Mouse (Mus musculus) embryonic stem cell, embryonic (primary cell): ENCODE measurements around the gene Idi1.
"Not testable (repeated sequence)": the region's sequence is repeated elsewhere in the genome, so short reads cannot be mapped to it uniquely, and the experiment has no call there.

Experiments used
- CTCF ChIA-PET, 4 experiments: fragments of 300-600 bp in 2 of 4; fragments of 350-600 bp in 2 of 4; sonication (Branson Sonifier 250); formaldehyde crosslinking; loops; one replicate each; lab custom pipeline; 2022; ENCODE audit warnings: inconsistent platforms in 2 of 4; lab: Charles Lee
- POLR2A ChIA-PET, 4 experiments: fragments of 300-600 bp in 2 of 4; fragments of 350-600 bp in 2 of 4; sonication (Branson Sonifier 250); formaldehyde crosslinking; loops; one replicate each; lab custom pipeline; 2022; ENCODE audit warnings: antibody characterized with exemption in 4 of 4, inconsistent platforms in 1 of 4; lab: Charles Lee

Idi1 gene

DNA sequence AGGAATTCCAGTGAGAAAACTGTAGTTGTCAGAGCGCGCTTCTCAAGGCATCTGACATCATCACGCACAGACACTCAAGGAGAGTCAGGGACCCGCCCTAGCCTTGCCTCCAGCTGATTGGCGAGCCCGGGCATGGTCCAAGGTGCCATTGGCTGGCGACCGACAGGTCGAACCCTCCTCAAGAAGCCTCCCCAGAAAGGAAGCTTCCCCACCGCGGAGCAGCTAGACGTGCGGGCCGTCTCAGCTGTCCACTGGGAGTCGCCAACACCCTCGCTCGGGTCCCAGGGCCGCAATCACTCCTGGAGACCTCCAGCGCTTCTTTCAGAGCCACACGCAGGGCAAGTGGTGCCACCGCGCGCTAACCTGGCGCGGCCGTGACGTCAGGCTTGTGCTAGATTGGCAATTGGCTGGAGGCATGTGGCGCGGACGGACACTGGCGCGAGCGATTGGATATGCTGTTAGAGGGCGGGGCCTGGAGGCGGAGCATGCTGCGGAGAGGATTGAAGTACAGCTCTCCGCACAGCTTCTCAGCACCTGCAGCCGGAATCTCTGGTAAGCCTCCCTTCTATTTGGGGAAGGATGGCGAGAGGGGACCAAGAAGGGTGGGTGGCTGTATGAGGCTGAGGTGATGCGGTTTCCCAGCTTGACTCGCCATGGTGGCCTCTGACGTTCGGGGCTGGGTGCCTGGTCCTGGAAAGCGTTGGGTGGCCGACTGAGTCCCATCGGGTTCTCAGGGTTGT is at the start of gene Idi1:
Gene Idi1 (plus strand): TSS at position 57 of the 740 bp plus-strand sequence.
- ChIA-PET CTCF (interaction anchor here in 3 of 4 experiments (0.6 to 3.4 kb wide), 7 partner anchors 15 to 309 kb away, joined by 3 to 30 read pairs (median 6); partner anchors contain the start of gene Wdr37 (in 1 of the 3)), POLR2A (interaction anchor here (0.6 to 5.0 kb wide), 60 partner anchors 8 to 429 kb away, joined by 3 to 85 read pairs (median 4); partner anchors contain the start of genes Gtpbp4 (in 3 of the 4), Wdr37 (in 3 of the 4) and Larp4b (in 1 of the 4))

DNA sequence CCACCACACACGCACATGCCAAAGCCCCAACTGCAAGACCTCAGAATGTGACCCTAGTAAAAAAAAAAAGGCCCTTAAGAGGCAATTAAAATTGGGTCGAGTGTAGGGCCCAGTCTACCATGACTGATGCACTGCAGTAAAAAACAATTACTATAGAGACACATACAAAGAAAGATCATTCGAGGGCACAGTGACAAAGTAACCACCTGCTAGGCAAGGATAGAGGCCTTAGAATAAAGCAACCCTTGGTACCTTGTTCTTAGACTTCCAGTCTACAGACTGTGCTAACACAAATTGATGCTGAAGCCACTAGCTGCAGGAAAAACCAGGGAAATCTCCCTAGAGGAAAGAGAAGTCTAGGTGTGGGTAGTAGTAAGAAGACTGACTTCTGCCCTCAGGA is 46.9 kb upstream of the Idi1 start:
- ChIA-PET CTCF (no interaction called here), POLR2A (no interaction called here)

DNA sequence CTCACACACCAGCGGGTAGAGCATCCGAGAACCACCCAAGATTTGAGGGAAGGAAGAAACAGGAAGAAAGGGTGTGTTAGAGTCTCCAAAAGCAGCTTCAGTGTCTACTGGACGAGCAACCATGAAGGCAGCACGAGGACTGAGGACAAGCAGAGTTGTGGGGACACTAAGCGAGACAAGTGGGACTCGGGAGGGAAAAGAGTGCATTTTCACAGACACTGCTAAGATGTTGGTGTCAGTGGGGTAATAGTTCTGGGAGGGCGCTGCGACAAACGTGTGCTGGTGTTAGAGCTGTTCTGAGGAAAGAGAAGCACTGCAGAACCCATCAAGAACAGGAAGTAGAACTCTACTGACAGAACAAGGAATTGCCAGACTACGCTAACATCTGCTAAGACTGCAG is 46.2 kb upstream of the Idi1 start:
- POLR2A ChIA-PET, result interaction anchor here in 1 of 4 experiments (1.3 kb wide), 1 partner anchor 21 kb away, joined by 4 read pairs; no protein-coding TSS in a partner anchor

DNA sequence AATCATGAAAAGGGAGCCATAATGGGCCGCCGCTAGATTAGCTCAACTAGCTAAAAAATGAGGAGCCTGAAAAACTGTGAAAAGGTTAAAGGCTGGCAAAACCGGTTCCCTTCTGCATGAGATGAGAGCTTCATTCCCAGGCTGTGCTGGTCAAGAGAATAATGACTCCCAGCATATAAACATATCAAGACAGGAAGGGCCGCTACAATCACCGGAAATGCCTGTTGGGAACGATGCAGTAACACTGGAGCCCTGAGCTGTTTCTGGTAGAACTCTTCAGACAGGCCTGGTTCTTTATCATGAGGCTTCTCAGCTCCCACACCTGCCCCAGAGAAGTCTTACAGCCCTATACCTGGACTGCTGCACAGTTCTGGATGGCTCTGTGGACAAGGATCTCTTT is 45.4 kb upstream of the Idi1 start:
- POLR2A ChIA-PET, result interaction anchor here in 1 of 4 experiments (1.2 to 1.3 kb wide), 2 partner anchors 10 to 22 kb away, joined by 4 read pairs; no protein-coding TSS in a partner anchor
- CTCF ChIA-PET, result no interaction called here

More for the DNA sequence above, 46.2 kb upstream of the Idi1 start:
- CTCF ChIA-PET, result no interaction called here

DNA sequence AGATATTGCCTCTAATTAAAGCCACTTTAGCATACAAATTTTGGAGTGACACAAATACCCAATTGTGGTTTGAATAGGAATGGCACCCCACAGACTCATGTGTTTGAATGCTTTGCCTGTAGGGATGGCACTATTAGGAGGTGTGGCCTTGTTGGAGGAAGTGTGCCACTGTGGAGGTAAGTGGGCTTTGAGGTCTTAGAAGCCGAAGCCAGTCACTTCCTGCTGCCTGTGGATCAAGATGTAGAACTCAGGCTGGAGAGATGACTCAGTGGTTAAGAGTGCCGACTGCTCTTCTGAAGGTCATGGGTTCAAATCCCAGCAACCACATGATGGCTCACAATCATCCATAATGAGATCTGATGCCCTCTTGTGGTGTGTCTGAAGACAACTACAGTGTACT is 44.4 kb upstream of the Idi1 start:
- POLR2A ChIA-PET, result interaction anchor here in 1 of 4 experiments (0.6 kb wide), 1 partner anchor 15 kb away, joined by 3 read pairs; no protein-coding TSS in a partner anchor
- CTCF ChIA-PET, result interaction anchor here in 1 of 4 experiments (0.8 kb wide), 1 partner anchor 31 kb away, joined by 3 read pairs; the partner anchor contains the start of gene Wdr37

DNA sequence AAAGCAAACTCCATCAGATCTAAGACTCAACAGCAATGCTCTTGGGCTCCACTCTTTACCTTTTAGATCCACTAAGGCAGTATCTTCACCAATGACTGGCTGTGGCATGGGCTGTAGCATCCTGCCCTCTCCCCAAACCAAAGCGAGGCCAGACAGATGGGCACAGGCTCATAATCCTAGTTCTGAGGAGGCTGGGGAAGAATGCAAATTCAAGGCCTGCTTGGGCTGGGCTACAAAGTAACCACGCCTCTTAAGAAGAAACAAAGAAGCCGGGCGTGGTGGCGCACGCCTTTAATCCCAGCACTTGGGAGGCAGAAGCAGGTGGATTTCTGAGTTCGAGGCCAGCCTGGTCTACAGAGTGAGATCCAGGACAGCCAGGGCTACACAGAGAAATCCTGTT is 43.5 kb upstream of the Idi1 start:
- POLR2A ChIA-PET, result not testable (repeated sequence)
- CTCF ChIA-PET, result interaction anchor here in 1 of 4 experiments (0.8 kb wide), 1 partner anchor 30 kb away, joined by 3 read pairs; the partner anchor contains the start of gene Wdr37

DNA sequence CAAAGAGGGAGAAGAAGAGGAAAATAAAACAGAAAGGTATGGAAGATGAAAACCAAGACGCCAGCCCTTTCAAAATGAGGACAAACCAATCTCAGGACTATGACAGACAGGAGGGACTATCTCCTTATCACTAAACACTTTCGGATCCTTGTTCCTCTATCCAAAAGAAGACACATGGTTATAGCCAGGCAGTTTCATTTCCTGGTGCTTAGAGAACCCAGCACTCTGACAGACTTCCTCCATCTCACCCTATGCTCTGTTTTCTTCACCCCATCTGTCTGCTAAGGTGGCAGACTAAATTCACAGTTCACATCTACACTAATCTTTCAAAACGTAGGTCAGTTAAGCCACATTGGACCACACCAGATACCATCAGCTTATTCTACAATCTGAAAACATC is 43.0 kb upstream of the Idi1 start:
- CTCF ChIA-PET, result no interaction called here

DNA sequence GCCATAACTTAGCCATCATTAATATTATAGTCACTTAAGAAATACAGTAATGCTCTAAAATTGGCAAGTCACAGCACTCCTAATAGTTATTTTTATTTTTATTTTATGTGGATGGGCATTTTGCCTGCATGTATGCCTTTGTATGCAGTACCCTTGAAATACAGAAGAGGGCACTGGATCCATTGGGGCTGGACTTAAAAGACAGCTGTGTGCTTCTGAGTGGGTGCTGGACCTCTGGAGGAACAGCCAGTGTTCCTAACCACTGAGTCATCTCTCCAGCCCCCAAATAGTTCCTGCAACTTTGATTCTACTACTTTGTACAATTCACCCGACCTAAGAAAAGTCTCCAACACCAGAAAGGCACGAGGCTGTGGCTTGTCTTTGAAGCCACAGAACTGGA is 37.6 kb upstream of the Idi1 start:
- POLR2A ChIA-PET, result interaction anchor here in 2 of 4 experiments (1.0 to 2.3 kb wide), 4 partner anchors 17 to 23 kb away, joined by 3 to 8 read pairs (median 6); partner anchors contain the start of gene Wdr37 (in 1 of the 2)
- CTCF ChIA-PET, result interaction anchor here in 3 of 4 experiments (0.5 to 2.6 kb wide), 4 partner anchors 23 to 318 kb away, joined by 3 to 14 read pairs (median 3); partner anchors contain the start of gene Wdr37 (in 1 of the 3)

More for the DNA sequence above, 43.0 kb upstream of the Idi1 start:
- POLR2A ChIA-PET, result interaction anchor here in 1 of 4 experiments (0.8 kb wide), 1 partner anchor 20 kb away, joined by 3 read pairs; no protein-coding TSS in a partner anchor

DNA sequence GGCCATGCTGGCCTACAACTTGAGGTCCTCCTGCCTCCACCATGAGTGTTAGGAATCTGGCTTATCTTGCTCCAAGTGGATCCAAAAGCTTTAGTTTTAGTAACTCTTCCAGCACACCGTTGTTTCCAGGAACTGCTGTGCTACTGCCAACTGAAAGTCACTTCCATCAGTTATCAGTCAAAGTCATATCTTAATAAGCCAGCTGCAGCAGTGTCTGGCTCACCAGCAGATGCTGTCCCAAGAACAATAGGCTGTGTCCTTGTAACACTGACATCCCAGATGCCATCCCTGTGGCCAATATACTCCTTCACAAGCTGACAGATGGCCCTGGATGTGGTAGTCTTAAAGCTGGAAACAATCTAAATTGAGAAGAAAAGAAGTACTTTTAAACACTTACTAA is 36.0 kb upstream of the Idi1 start:
- POLR2A ChIA-PET, result interaction anchor here in 1 of 4 experiments (0.7 to 1.1 kb wide), 2 partner anchors 15 to 36 kb away, joined by 3 to 4 read pairs; partner anchors contain the start of gene Idi1
- CTCF ChIA-PET, result interaction anchor here in 1 of 4 experiments (2.6 kb wide), 1 partner anchor 22 kb away, joined by 14 read pairs; the partner anchor contains the start of gene Wdr37

DNA sequence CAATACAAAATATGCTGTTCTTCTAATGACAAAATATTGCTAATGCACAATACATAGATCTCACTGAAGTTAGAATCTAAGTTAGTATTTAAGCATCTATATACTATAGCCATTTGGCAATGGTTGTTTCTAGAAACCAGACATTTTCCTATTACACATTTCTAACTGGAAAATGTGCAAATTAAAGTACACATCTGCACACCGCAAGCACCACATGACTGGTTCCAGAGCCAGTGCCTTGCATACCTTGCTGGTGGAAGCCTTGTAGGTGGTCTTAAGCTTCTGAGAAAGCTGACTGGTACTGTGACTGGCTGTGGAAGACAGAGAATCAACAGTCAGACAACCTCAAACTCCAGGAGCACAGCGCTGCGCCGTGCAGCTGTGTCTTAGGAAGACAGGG is 31.9 kb upstream of the Idi1 start:
- CTCF ChIA-PET, result no interaction called here
- POLR2A ChIA-PET, result interaction anchor here in 2 of 4 experiments (0.9 to 1.2 kb wide), 2 partner anchors 18 kb away, joined by 3 to 5 read pairs; partner anchors contain the start of gene Wdr37 (in 1 of the 2)

DNA sequence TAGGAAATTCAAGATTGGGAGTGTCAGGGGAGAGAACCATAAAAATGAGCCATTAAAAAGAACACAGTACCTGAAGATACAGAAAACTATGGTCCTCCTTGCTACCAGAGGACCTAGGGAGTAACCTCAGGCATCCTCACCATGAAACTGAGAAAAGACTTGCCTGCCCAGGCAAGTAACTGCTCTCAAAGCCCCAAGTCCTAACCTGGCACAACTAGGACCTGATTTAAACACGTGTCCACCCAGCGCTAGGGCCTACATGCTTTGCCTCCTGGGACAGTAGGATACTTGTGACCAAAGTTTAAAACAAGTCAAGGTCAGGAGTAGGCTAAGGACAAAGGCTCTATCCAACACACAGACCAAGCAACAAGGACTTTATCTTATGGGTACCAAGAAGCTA is 30.5 kb upstream of the Idi1 start:
- ChIA-PET POLR2A (no interaction called here), CTCF (no interaction called here)

DNA sequence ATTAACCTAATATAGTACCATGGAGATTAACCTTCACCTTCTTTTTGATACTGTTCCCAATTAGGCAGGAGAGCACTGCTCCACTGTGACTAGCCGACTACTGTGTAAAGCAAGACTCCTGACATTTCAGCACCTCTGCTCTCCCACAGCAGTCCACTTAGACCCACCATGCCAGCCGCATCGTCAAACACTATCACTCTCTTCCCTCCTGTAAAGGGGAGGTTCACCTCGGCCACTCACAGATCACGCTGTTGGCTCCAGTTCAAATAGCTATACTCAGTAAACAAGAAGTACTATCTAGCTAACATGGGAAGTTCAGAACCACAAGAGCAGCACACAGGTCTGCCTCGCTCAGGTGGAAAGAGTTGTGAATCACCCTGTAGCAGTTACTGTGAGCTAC is 26.8 kb upstream of the Idi1 start:
- CTCF ChIA-PET, result interaction anchor here in 1 of 4 experiments (1.6 kb wide), 1 partner anchor 13 kb away, joined by 6 read pairs; no protein-coding TSS in a partner anchor
- POLR2A ChIA-PET, result interaction anchor here in 3 of 4 experiments (0.9 to 1.8 kb wide), 5 partner anchors 10 to 27 kb away, joined by 3 to 6 read pairs (median 4); partner anchors contain the start of gene Idi1 (in 2 of the 3)

DNA sequence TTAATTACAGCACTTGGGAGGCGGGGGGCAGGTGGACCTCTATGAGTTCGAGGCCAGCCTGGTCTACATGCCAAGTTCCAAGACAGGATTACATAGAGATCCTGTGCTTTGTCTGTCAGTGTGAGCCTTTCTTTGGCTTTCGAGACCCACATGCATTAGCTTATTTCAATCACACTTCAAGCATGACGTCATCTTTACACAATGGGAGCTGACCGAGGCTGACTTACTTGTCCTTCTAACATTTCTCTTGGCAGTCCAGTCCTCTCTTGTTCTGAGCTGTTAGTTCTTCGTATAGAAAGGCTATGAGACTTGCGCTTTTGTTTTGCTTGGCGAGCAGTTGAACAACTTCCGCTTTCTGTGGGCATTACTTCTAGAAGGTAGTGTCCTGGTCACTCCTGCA is 24.4 kb upstream of the Idi1 start:
- ChIA-PET CTCF (interaction anchor here in 2 of 4 experiments (1.2 to 1.3 kb wide), 2 partner anchors 10 kb away, joined by 5 to 7 read pairs; partner anchors contain the start of gene Wdr37 (in 1 of the 2)), POLR2A (interaction anchor here in 3 of 4 experiments (0.5 to 2.4 kb wide), 7 partner anchors 10 to 236 kb away, joined by 3 to 18 read pairs (median 4); partner anchors contain the start of genes Idi1 (in 2 of the 3), Gtpbp4 (in 1 of the 3) and Wdr37 (in 1 of the 3))

DNA sequence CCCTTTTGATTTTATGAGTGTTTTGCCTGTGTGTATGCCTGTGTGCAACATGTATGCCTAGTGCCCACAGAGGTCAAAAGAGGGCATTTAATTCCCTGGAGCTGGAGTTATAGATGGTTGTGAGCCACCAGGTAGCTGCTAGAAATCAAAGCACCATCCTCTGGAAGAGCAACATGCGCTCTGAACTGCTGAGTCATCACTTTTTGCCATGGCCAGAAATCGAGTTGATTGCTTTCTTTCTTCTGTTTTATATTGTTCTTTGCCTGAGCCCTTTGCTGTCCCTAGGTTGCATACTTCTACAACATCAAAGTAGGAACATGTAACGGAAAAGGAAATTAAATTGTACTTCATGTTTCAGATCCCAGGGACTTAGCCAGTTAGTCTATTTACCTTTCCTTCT is 20.3 kb upstream of the Idi1 start:
- ChIA-PET POLR2A (interaction anchor here in 1 of 4 experiments (1.8 kb wide), 1 partner anchor 18 kb away, joined by 7 read pairs; no protein-coding TSS in a partner anchor), CTCF (no interaction called here)

DNA sequence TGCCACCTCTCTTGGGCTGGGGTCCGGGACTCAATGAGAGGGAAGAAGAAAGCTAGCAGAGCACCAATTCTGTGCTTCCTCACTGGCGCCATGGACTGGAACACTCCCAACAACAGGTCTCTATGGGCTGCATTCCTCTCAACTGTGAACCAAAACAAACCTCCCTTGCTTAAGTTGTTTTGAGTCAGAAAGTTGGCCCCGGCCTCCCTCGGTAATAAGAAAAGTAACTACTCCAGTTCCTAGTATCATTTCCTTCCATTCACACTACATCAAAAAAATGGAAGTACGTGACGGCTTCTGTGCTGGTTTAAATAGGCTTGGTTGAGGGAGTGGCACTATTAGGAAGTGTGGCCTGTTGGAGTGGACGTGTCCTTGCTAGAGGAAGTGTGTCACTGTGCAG is 18.7 kb upstream of the Idi1 start:
- ChIA-PET CTCF (no interaction called here), POLR2A (interaction anchor here in 1 of 4 experiments (1.7 to 2.0 kb wide), 2 partner anchors 19 to 20 kb away, joined by 5 read pairs; partner anchors contain the start of gene Idi1)

DNA sequence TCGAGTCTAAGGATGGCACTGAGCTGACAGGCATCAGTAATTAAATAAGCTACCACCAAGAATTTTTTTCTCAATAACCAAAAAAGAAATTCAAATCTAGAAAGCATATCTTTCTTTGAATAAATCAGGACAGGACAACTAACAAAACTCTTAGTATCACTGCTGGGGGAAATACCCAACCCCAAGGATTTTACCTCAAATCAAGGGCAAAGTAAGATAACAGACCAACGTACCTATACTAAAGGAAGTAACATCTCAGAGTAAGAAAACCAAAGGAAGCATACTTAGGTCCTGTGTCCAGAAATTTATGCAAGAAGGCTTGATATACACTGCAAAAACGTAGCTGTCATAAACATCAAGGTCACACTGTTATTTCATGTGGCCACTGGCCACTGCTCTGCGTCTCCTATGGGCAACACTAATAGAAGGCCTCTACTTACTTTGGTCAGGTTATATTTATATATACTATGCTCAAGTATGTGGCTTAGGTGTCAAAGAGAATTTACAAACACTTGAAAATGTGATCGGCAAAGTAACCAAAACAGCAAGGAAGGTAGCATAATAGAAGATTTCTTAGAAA is 15.6 kb upstream of the Idi1 start:
- ChIA-PET POLR2A (interaction anchor here in 3 of 4 experiments (1.3 to 3.8 kb wide), 6 partner anchors 8 to 16 kb away, joined by 4 to 85 read pairs (median 24); partner anchors contain the start of gene Idi1 (in 3 of the 3)), CTCF (interaction anchor here in 1 of 4 experiments (2.3 to 3.1 kb wide), 2 partner anchors 15 to 21 kb away, joined by 14 to 30 read pairs; partner anchors contain the start of gene Idi1)

DNA sequence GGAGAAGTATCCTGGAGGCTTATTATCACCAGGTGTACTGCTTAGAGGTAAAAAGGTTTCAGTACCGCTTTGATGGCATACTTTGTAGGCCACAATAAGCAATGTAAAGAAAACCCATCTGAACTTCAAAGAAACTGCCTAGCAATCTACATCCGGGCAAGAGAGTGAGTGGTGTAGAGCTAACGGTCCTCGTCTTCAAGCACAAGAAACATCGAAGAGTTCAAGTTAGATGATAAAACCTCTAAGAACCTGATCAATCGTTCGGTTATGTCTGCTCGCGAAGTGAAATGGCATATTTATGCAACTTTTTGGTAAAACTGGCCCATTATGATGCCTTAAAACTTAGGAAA is 15.2 kb upstream of the Idi1 start:
- ChIA-PET POLR2A (interaction anchor here in 3 of 4 experiments (1.0 to 3.8 kb wide), 9 partner anchors 9 to 298 kb away, joined by 3 to 85 read pairs (median 8); partner anchors contain the start of gene Idi1 (in 3 of the 3)), CTCF (interaction anchor here in 2 of 4 experiments (1.0 to 3.1 kb wide), 4 partner anchors 15 to 118 kb away, joined by 3 to 30 read pairs (median 9); partner anchors contain the start of gene Idi1 (in 1 of the 2))
